ENCODE assay signal across 10 mouse cellular contexts in the genomic region with DNA sequence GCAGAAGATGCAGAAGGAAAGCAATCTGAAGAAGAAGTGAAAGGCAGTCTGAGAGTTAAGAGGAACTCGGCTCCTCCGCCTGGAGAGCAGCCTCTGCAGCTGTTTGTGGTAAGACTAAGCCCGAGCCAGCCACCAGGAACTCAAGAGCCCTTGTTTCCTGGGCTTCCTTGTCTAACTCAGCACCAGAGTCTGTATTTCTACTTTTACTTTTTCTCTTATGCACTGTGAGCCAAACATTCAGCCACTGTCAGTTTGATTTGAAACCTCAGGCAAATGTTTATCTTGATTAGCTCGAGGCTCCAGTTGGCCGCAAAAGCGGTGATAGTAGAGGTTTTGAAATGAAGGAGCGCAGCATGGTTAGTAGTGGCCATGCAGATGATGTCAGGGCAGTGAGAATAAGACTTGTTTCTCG.
DNase-seq lines count a peak whose midpoint lies in the region; ATAC-seq lines count a peak whose summit lies in the region.
"Had no signal": no experiment of that assay in that cellular context is flagged by ENCODE, and none has a peak within 500 bp of the region (broad histone marks: within the 10 kb centered on the region; RNA-seq: fewer than 3 reads in every experiment).

No protein-coding gene starts in this region.

- H3K27ac ChIP-seq in limb, embryonic 15.5 days, result peak overlapping the region; percentile 47; the same call in 1 of the 2 replicates
- no peak overlapping the region for H3K27ac ChIP-seq in limb, embryonic 10.5 days
- H3K27ac ChIP-seq in hindbrain, embryonic 13.5 days, result no peak overlapping the region
- H3K27ac ChIP-seq: embryonic facial prominence, embryonic 12.5 days had no signal

- peaks cover 44% of the 10 kb centered on the region for H3K36me3 ChIP-seq in limb, embryonic 15.5 days
- H3K36me3 ChIP-seq in limb, embryonic 10.5 days, result peaks cover 82% of the 10 kb centered on the region
- H3K36me3 ChIP-seq in hindbrain, embryonic 13.5 days, result peaks cover 50% of the 10 kb centered on the region

- H3K4me1 ChIP-seq in limb, embryonic 15.5 days, result no peaks in the 10 kb centered on the region
- no peaks in the 10 kb centered on the region for H3K4me1 ChIP-seq in limb, embryonic 10.5 days
- H3K4me1 ChIP-seq in hindbrain, embryonic 13.5 days (replicated peaks), result no peaks in the 10 kb centered on the region
- H3K4me1 ChIP-seq: embryonic facial prominence, embryonic 12.5 days had no signal

- no peak for ATAC-seq in limb, embryonic 15.5 days (ENCODE audit: insufficient number of reproducible peaks, low FRiP score, low TSS enrichment, low read depth)
- peak; percentile 99 for ATAC-seq in common myeloid progenitor, adult 5-6 weeks (replicated peaks; ENCODE audit: low read depth, poor library complexity, severe bottlenecking)
- ATAC-seq in hindbrain, embryonic 13.5 days (ENCODE audit: low FRiP score), result no peak
- ATAC-seq: midbrain, embryonic 16.5 days had no signal

- H3K9me3 ChIP-seq in limb, embryonic 15.5 days, result no peaks in the 10 kb centered on the region
- no peaks in the 10 kb centered on the region for H3K9me3 ChIP-seq in limb, embryonic 10.5 days (replicated peaks)
- H3K9me3 ChIP-seq in hindbrain, embryonic 13.5 days, result no peaks in the 10 kb centered on the region
- H3K9me3 ChIP-seq: embryonic facial prominence, embryonic 12.5 days had no signal

- DNase-seq in limb, embryonic 10.5 days (ENCODE audit: low spot score), result no peak
- DNase-seq in lung, postnatal 14 days, result peak; percentile 11
- DNase-seq in thymus, postnatal 0 days (ENCODE audit: low spot score), result peak; percentile 53
- DNase-seq in cerebellum, adult 8-10 months, result no peak
- DNase-seq: retina, postnatal 1 day had no signal

- no peak overlapping the region for H3K4me3 ChIP-seq in limb, embryonic 15.5 days
- H3K4me3 ChIP-seq in limb, embryonic 10.5 days, result no peak overlapping the region
- no peak overlapping the region for H3K4me3 ChIP-seq in hindbrain, embryonic 13.5 days
- H3K4me3 ChIP-seq: embryonic facial prominence, embryonic 12.5 days had no signal

- 69% methylated on average over 8 of the region's 8 CpGs for WGBS in limb, embryonic 15.5 days
- WGBS in limb, embryonic 10.5 days, result 89% methylated on average over 8 of the region's 8 CpGs
- WGBS in hindbrain, embryonic 13.5 days, result 90% methylated on average over 8 of the region's 8 CpGs

- H3K4me2 ChIP-seq in limb, embryonic 15.5 days, result no peak overlapping the region
- no peak overlapping the region for H3K4me2 ChIP-seq in hindbrain, embryonic 13.5 days
- H3K4me2 ChIP-seq: embryonic facial prominence, embryonic 12.5 days had no signal

- no peak overlapping the region for H3K9ac ChIP-seq in limb, embryonic 15.5 days
- H3K9ac ChIP-seq in hindbrain, embryonic 13.5 days, result no peak overlapping the region
- H3K9ac ChIP-seq: embryonic facial prominence, embryonic 12.5 days had no signal

- H3K27me3 ChIP-seq in limb, embryonic 15.5 days, result no peaks in the 10 kb centered on the region
- H3K27me3 ChIP-seq in limb, embryonic 10.5 days (ENCODE audit: low read depth, poor library complexity, severe bottlenecking), result no peaks in the 10 kb centered on the region
- H3K27me3 ChIP-seq in hindbrain, embryonic 13.5 days, result no peaks in the 10 kb centered on the region
- H3K27me3 ChIP-seq: embryonic facial prominence, embryonic 12.5 days had no signal

Comparison
In these comparisons a context has a peak if more than half of its experiments do, and no peak if none do; other contexts are left out.
1. DNase-seq: peak in lung, postnatal 14 days (single experiment) and thymus, postnatal 0 days (single experiment); none in limb, embryonic 10.5 days (single experiment) and cerebellum, adult 8-10 months (single experiment).